Mouse (Mus musculus): ENCODE measurements around the gene Trabd2b. TPM values are rescaled to one million over a fixed set of nuclear protein-coding genes. Genes with fewer than 3 reads are reported as not detected.

Gene Trabd2b
- 0.01 and 0.03 TPM in 2 replicates for polyA plus RNA-seq (2012)

GRCm38 (mm10) chr4:114406355-114407101 lies at the start of gene Trabd2b:
TSS of gene Trabd2b (plus strand) at chr4:114406724.

Other genes with a start within 250 kb of the Trabd2b start
- gene Skint11, start 243.3 kb upstream of the Trabd2b start, polyA plus RNA-seq (2012), result not detected in 2 replicates